Mouse (Mus musculus) cerebellum, adult 11-12 months (tissue): Measurements from ENCODE around the gene Map3k14.
A peak's percentile ranks its signal among the peaks of the same experiment; 100 is the strongest.

Source experiments
- DNase-seq: peaks from one replicate; pipeline ENCODE4 v3.0.0; 2022

The Map3k14 gene

DNA sequence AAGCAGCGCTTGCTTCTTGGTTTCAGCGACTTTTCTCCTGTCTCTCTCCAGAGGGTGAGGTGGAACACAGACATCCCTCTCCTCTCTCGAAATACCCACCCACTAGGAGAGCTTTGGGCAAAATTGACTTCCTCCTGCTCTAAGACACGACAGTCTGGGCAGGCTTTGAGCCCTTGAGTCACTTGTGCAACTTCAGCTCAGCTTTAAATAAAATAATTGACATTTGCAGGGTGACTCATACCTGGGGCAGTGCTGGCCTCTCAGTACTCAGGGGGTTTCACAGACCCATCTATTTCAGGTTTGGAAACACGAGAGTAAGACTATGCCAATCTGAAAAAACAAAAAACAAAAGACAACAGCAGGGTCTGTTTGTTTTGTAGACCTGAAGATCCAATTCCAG, 2.2 kb upstream of the Map3k14 start:
- DNase-seq = no peak

DNA sequence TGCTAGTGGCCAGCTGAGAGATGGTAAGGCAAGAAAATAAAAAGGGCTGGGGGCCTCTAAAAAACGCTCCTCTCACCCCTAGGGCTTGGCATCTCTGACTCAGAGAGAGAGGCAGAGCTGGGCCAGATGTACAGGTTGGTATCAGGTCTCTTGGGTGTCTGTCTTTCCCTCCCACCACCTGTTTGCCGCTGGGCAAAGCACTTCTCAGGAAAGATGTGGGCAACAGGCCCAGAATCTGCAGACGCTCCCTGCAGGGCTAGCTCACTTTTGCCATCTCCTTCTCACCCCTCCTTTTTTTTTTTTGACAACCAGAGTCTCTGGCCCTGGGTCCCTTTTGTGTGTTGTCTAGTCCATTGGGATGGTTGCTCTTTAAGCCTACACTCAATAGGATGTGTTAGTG, 1.6 kb upstream of the Map3k14 start:
- DNase-seq = peak; percentile 52

DNA sequence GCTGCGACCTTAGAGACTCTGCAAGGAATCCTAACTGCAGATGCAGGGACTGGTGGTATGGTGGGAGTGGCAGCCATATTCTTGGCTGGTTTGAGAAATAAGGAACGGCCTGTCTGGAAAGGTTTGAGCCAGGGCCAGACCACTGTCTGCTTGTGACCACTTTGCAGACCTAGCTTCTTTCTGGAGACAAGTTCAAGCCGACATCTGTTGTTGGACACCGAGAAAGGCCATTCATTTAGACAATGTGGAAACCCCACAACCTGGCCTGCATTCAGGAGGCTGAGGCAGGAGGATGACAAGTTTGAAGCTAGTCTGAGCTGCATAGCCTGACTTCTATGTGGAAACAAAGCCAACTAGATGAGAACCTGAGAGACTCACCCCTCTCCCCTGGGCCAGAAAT, 1.1 kb upstream of the Map3k14 start:
- DNase-seq = peak; percentile 52

DNA sequence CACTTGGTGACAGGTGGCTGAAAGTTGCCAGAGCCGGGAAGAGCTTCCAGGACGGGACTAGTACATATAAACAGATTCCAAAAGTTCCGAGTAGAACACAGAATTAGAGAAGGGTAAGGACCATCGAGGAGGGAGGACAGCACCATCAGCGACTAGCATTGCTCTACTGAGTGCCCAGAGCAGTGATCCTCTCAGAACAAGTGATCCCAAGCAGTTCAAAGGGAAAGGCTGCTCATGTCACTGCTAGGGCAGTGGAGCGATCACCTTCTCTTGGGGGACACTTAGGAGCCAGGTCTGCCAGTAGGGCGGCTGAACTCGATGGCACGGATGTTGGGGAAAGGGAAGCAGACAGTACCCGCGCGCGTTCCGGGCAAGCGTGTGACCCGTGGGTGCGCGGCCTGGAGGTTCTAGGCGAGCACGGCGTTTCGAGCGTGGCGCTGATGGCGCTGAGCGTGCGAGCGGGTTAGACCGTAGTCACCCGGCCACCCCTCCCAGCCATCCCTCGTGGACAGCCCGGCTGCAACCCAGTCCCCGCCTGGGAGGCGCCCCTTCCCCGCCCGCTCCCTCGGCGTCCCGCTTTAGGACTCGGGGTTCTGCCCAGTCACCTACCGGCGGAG, 435 bp downstream of the Map3k14 start:
- DNase-seq = no peak

DNA sequence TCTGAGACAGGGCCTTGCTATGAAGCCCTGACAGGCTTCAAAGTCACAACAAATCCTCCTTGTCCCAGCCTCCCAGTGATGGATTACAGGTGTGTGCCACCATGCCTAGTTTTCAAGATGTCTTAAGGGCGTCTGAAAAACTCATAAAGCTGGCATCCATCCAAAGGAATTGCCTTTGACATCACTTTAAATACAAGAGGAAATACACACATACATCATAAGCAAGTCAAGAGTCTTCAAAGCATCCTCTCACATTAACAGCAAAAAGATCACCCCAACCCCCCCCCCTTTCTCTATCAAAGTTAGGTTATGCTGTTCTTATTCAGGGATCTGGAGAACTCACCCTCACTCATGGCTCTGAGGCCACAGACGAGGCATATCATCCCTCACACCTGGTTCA, 1.4 kb downstream of the Map3k14 start:
- no peak for DNase-seq

DNA sequence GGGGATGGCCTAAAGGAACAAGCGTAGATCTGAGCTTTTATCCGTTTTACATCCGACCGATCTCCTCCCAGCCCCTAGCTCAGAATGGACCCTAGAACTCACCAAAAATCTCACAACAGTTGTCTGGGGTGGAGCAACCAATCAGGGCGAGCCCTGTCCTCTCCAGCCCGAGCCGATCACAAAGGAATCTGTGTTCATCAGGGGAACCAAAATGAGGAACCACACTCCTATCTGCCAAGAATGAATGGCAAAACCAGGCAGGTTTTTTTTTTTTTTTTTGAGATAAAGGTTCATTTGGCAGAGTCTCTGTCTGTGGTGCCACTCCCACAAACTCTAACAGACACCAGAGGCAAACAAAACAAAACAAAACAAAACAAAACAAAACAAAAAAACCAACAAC, 2.1 kb downstream of the Map3k14 start:
- no peak for DNase-seq

DNA sequence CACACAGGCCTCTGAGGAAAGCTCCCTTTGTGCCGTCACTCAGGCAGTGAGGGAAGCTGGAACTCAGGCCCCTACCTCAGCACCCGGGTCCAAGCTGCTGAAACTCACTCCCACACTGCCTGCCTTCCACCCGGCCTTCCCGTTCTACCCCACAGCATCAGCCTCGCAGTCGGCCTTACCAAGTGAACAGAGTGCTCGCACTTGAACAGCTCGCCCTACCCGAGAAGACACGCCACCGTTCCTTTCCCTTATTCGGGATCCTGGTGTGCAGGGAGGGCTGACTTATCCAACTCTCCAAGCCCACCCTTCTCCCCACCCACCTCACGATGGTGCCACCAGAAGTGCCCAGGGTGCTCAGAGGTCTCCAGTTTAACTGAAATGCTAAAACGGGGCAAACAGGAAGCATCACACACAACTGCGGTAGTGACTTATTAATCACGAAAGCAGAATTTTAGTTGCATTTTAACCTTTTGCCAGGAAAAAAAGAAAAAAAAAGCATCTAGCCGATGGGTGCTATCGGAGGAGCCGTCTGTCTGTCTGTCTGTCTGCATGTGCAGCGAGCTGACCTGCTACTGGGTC, 2.8 kb downstream of the Map3k14 start:
- no peak for DNase-seq

DNA sequence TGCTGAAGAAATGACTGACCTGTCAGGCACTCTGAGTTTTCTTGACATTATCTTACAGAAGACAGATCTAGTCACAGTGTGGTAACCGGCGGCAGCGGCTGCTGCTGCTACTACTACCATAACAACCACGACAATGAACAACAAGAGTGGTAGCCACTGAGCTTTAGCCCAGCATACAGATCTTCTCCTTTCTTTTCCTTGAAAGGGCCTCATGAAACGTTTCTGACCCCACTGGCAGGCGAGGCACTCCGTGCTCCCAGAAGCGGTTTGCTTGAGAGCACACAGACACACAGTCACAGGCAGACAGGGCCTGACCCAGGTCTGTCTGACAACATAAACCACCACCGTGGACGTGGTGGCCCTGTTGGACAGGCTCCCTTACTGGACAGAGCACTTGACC, 3.7 kb downstream of the Map3k14 start:
- no peak for DNase-seq

DNA sequence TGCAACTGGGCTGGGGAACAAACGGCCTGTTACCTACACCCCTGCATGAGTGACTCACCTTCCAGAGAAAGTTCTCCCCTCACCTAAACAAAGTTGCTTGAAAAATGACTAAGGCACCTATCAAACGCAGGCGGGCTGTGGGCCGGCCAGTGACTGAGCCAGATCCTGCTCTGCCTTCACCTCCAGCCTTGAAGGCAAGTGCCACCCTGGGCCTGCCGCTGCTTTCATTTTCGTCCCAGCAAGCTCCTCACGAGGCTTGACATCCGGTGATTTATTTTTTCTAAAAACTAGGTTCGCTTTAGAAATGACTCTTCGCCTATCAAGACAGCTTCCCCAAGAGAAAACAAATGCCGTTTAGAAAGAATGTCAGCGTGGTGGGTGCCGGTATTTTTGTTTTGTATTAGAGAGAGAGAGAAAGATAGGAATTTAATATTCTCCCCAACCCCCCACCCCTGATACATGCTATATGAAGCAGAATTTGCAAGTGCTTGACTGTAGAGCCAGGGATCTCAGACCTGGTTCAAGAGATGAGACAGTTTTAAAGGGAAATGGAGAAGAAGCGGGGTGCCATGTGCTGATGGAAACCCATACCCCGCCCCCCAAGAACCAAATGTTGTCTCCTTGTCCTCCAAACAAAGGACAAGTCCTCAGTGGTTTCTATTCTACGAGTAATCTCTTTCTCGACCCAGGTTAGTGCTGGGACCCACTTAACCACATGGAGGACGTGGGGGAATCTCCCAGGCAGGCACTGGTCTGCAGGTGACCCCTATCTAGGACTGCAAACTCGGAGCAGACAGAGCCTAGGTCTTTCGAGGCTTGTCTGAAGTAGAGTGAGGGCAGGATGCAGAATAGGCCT, 4.6 kb downstream of the Map3k14 start:
- no peak for DNase-seq

DNA sequence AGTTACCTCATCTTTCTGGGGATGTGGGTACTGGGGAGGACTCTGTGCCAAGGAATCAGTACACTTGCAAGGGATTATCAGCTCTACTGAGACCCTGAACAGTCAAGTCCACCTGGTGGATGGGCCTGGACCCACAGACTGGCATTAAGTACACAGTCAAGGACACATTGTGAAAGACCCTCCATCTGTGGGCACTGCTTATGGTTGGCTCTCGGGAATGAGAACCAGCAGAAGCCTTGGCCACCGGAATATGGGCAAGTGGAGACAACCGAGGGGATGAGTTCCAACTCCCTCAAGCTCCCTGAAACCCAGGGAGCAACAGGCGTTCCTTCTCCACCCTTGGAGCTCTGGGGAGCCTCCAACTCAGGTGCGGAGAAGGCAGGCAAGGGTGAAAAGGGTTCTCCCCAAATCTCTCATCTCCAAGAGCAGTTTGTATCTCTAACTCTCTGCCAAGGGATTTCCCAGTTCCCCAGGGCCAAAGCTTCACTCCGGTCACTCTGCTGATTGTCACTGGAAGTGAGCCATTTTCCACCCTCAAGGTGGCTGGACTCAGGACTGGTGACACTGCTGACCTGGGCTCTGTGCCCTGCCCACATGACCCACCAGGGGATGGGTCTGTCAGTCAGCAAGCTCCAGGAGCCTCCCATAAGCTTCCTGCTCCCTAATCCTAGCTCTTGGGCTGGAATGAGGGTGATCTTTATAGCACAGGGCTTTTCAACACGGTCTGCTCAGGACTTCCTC, 5.4 kb downstream of the Map3k14 start:
- no peak for DNase-seq

DNA sequence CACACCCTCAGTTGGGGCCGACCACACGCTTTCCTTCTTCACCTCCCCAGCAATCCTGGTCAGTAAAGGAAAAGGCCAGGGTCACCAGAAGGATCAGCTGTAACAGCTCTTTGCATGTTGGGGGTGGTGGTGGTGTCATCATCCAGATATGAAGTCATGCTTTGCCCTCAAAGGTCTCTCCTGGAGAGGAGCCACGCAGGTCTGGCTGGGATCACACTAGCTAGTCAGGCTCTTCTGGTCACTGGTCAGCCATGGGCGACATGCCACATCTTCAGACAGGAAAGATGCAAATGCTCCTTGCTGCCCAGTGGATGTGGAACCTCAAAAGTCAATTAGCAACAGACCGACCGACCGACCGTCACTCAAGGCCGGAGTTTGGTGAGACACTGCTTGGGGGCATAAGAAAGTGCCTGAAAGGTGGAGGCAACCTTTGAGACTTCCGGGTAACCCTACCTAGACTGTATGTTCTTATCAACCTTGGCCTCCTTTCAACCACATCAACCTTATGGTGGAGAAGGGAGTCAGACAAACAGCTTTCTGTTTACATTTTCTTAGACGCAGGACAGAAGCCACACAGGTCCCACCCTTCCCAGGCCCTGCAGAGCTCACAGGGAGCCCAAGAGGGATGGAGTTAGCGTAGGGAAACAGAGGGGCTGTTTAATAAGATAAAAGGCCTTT, 6.6 kb downstream of the Map3k14 start:
- no peak for DNase-seq

DNA sequence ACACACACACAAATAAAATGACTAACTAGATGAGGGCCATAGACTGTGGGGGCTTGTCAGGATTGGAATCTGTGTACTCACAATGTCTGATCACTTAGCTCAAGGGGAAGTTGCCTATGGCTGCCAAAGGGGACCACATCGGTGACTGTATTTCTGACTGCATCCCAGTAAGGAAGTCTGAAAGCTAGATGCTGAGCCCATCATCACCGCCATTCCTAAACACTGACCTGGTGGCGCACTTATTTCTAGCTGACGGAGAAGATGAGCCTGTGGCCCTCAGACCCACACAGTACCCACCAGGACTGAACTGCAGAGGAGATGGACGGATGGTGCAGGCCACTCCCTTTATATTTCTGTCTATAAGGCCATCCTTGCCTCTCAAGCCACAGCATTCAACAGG, 7.2 kb downstream of the Map3k14 start:
- DNase-seq = no peak

DNA sequence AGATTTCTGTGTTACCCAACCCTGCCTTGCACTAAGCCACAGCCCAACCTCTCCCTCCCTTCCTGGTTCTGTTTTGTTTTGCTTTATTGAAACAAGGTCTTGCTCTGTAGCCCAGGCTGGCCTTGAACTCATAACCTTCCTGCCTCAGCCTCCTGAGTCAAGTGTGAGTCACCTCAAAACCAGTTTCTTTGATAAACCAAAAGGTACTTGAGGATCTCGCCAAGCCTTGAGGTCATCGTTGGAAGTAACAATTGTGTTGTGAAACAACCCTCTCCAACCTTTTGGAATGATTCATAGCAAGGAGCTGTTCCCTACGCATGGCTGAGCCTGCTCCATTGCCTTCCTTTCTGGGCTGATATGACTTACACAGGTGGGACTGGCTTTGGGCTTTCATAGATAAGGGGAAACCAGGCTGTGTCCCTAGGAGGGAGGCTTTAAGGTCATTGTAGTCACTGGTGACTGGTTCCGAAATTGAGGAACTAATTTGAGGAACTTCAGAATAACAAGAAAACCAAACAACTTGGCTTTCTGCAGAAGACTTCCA, 9.3 kb downstream of the Map3k14 start:
- DNase-seq = no peak

DNA sequence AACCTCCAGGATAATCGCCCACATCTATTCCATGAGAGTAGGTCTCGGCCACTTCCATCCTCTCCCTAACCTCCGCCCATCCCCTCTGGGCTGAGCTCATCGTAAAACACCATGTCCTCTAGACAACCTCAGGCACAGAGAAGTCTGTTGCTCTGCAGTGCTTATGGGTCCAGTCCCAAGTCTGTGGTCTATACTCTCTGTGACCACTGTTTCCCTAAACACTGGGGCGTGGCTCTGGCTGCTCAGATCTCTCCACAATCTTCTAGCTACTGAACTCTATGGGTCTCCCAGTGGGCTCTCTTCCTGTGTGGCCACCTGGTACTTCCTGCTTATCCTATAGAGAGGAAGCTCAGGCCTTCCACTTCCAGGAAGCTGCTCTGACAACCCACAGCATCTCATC, 13.7 kb downstream of the Map3k14 start:
- no peak for DNase-seq

DNA sequence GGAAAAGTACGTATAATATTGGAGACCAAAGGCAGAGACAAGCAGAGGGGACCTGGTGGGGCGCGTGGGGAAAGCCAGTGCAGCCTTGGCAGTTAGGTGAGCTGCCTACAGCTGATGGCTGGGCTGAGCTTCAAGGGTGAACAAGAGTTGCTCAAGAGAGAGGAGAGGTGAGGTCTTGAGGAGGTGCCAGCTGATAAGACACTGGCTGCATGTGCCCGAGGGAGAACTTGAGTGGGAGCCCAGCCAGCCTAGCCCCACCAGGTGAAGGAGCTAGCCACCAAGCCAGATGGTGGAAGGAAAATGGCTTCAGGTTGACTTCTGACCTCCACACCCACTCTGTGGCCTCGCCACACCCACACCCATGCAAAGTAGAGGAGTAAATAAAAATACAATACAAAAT, 14.9 kb downstream of the Map3k14 start:
- DNase-seq = no peak

DNA sequence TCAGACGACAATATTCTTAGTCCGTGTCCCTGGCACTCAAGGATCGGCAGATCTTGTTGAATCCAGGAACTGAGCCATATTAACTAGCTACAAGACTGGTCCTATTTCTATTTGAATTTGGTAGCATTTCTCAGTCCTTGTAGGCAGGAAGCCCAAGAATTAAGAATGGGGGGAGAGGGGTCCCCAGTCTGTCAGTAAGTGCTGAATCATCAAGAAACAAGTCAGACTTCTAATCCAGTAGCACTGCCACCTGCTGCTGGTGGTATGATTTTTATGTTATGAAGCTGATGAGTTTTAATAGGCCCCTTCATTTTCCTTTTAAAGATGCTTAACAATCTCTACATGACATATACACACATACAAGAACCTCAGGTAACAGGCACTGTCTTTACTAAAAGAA, 16.9 kb downstream of the Map3k14 start:
- DNase-seq = no peak

DNA sequence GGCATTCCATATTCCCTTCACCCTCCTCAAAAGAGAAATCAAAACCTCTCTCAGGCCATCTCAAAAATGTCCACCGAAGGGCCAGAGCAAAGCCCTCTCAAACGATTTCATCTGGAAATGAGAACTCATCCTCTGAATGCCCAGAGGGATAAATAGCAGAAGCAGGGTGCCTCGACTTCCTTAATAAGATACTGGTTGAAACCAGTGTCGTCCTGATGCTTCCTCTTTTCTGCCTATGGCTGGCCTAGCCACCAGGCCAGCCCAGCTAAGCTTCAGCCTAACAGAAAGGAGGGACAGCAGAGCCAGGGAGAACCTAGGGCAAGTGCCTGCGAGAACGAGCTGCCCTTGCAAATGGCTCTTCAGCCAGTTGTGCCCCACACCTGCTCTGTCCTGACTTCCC, 17.8 kb downstream of the Map3k14 start:
- DNase-seq = no peak

DNA sequence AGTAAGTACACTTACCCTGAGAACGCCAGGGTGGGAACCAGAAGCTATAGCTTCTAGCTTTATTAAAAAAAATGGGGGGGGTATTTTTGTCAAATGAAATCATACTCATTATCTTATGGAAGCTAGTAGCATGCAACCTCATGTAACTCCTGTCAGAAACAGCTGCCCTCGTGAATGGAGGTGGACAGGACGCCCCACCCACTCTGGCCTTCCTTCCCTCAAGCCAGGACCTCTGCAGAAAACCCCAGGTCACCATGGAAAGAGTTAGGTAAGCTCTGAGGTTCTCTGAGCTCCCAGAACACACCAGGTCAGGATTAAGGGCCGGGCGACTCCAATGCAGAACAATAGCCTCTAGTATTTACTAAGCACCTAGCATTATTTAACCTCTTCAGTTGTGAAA, 18.4 kb downstream of the Map3k14 start:
- no peak for DNase-seq

DNA sequence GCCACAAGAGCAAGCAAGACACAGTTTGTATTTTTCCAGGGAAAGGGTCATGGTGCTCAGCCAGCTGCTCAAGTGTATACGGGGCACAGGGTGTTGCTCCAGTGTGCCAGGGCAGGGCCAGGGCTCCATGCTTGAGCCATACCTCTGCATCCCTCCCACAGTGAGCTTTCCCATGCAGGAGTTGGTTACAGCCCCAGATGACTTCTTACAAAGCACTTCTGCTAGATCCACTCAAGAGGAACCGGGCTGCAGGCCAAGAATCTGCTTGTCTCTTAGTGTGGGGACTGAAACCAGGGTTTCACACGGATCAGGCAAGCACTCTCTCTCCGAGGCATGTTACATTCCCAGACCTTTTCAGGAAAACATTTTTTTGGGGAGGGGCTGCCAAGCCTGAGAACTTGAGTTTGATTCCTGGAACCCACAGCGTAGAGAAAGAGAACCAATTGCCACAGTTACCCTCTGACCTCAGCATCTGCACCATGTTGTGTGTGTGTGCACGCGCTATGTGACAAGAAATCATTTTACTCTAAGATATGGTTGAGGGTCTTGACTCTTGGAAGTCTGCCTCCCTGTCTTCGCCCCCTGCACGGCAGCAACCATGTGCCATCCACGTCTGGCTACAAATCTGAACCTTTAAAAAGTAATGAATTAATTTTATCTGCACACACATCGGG, 19.6 kb downstream of the Map3k14 start:
- peak; percentile 61 for DNase-seq

DNA sequence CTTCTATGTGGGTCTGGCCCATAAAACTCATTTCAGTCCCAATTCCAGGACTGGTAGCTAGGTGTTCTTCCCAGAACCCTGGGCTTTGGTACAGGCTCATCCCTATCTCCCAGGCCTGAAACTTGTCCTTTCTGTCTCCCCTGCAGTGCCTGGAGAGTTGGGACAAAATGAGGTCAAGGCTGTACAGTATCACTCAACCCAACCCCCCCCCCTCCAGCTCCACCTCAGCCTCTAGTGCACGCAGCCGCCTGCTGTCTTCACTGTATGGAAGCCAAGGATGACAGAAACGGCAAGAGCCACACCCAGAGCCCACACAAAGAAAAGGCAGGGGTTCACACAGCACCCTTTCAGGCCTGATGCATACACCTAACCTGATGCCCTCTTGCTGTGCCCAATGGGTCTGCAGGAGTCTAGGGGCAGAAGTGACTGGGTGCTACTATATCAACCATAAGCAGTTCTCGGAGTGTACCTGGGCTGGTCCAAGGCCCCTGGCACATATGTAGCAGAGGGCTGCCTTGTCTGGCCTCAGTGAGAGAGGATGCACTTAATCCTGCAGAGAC, 20.5 kb downstream of the Map3k14 start:
- no peak for DNase-seq

DNA sequence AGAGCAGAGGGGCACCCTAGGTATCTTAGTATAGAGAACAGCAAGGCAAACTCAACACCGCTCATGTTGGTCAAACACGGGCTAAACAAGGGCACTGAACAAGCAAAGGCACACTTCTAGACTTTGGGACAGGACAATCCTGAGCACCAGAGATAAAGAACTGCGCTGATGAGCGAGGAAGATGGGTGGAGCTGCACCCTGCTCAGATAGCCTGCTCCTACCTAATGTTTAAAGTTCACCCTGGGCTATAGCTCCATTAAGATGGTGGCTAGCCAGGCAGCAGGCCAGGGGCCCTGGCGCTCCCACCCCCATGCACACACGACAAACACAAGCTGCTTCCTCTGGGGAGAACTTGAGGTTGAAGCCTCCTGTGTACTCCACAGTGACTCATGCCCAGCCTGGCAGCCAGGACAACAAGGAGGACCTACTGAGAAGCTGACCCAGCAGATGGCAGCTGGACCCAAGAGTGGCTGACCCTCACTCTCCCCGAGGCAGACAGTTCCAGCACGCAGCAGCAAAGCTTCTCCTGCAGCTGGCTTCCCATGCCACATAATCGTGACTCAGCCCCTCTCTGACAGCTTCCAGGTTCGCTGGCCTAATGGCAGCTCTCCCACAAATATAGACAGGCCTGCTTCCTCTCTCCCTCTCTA, 21.1 kb downstream of the Map3k14 start:
- DNase-seq = no peak
